Mouse (Mus musculus) frontal cortex, adult (tissue): ENCODE results near the gene Qpctl.
A peak's percentile ranks its signal among the peaks of the same experiment; 100 is the strongest.
"Not testable (repeated sequence)": the region's sequence is repeated elsewhere in the genome, so short reads cannot be mapped to it uniquely, and the experiment has no call there.

Experiments used
- ATAC-seq: cut with Nextera tagmentation; 2 replicates; pipeline ENCODE4 v1.9.2; 2017; ENCODE audit warnings: mild to moderate bottlenecking, moderate library complexity, mixed read lengths; ENCODE audit not compliant: low TSS enrichment

Gene Qpctl

DNA sequence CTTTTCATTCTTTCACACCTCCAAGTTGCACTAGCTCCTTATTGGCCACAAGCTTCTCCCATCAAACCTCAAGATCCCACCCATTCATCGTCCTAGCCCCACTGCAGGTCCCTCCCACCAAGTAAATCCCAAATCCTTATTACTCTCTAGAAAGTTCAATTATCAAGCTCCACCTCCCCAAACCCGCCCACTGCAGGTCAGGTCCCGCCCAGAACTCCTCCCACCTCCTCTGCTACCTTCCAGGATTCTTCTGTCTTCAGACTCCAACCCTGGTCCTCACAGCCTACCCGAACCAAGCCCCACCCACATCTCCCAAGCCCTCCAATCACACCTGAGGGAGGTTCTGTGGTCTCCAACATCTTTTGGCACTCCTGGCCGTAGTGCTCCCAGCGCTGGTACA, 15.1 kb upstream of the Qpctl start:
- no peak for ATAC-seq

DNA sequence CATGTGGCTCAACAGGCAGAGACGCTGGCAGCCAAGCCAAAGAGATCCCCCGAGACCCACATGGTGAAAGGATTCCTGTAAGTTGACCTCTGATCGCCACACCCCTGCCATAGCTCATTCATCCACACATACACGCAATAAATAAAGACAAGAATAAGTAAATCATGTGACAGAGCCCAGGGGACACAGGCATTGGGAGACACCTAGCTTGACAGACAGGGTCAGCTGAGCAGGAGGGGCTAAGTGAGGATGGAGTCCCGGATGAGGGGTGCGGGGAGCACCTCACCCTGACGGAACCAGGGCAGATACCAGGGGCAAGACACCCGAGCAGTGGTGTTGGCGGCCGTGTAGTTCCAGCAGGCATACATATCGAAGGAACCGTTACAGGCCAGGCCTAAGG, 14.7 kb upstream of the Qpctl start:
- ATAC-seq: no peak

DNA sequence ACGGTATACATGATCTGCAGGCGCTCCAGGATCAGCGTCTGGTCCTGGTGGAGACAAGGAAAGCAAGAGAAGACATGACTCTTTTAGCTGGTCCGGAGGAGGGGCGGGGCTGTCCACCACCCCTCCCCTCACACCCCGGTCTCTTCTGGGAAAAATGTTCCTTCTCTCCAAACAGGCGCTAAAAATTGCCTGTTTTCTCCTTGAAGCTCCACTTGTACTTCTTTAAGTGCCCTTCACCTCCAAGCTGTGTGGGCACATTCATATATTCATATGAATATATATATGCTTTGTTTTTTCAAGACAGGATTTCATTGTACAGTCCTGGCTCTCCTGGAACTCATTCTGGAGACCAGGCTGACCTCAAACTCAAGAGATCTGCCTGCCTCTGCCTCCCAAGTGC, 13.8 kb upstream of the Qpctl start:
- ATAC-seq: no peak

DNA sequence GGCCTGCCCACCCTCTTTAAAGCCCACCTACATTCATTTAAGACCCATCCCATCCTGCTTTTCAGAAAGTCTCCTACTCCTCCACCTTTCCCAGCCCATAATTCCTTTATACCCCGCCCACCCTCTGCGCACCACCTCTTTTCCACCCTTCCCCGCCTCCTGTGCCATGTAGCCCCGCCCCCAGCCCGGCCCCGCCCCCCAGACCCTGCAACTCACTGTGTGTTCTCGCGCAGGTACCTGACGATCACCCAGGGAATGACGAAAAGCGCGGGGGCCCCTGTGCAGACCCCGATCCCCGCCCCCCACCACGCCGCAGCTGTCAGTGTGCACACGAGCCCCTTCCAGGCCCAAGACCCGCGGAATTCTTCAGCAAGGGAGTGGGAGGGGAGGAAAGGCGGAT, 11.0 kb upstream of the Qpctl start:
- no peak for ATAC-seq

DNA sequence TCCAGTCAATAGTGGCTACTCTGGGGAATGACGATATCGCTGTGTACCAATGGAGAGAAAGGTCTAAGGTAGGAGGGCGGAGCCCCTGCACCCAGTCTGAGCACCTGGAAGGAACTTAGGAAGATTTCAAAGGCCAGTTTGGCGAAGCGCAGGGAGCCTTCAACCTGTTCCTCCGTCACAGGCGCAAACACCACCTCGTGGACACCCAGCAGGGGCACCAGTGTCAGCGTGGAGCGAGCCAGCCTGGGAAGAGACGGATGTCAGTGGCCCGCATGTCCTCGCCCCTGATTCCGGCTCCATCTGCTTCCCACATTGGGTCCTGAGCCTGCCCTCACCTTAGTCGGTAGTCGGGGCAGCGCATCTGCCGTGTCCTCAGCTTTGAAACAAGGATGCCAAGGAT, 10.3 kb upstream of the Qpctl start:
- no peak for ATAC-seq

DNA sequence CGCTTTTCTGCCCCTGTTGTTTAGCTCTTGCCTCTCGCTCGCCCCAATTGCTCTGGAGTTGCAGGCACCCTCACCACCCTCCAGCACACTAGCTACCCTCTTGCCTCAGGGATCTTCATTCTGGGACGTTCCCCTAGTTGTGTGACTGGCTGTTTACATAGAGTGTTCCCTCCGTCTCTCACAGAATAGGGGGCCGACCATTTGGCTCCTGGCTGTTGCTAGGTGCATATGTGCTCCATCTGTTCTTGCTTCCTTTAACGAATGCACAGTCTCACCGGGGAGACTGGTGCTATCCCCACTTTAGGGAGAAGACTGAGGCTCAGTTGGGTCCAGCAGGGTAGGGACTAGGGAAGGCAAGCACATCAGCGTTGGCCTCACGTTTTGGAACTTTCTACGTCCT, 9.5 kb upstream of the Qpctl start:
- no peak for ATAC-seq

DNA sequence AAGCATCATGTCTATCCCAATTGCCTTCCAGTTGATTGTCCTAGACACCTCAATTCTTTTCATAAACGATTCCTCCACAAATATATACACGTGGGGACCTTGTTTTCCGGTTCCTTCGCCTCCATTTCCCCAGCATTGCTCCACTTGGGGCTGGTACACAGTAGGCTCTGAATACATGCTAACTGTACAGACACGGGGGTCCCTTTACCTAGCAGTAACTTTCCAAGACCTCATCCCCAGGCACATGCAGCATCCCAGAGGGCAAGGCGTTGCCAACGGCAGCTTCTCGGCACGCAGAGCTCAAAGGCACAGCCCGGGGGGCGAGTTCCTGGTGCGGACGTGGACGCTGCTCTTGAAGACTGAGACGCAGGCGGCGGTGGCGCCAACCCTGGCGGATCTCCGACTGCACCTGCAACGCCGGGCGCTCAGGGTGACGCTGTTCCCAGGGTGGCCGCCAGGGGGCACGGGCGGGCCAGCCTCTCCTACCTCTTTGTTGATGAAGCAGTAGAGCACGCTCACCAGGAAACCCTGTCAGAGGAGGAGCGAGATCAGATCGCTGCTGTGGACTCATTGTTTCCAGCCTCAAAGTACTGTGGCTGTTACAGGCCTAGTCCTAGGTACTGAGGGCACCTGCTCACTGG, 8.2 kb upstream of the Qpctl start:
- ATAC-seq: peak; percentile 81

DNA sequence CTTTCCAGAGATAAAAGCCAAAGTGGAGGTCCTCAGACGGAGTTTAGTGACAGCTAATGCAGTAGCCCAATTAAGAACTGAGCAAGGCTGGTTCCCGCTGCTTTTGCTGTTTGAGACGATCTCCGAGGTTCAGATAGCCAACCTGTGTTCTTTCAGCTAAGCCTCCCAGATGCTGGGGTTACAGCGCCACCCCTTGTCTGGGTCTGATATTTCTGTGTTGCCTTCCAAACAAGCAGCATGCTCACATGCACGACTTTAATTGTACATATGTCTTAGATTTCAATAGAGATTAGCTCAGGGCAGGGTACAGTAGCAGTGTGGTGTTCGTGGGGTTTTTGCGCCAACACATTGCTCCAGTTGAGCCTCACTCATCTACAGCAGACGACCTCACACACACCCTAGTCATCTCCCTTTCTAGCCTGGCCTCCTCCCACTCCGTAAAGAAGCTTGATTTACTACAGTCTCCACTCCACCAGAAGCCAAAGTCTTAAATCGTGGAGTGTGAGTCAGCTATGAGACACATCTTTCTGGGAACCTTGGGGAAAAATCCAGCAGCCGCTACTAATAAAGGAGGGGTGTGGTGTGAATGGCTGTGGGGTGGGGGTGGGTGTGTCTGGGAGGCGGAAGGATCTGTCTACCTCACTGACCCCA, 6.9 kb upstream of the Qpctl start:
- ATAC-seq: peak; percentile 53; the same call in 1 of the 2 replicates

DNA sequence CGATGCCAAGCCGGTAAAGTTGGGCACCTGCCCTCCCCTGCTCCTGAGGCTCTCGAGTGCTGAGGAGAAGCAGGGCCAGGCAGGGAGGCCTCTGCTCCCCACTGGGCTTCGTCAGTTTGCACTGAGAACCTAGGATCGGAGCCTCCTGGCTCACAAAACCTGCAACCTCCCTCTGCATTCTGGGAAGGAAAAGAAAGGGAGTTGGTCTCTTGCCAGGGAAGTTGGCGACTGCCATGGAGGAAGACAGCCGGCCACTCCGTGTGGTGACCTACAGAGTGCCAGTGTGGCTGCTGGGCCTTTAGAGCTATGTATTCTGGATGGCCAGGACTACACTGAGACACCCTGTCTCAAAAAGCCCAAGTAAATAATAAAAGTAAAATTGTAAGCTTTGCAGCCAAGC, 5.7 kb upstream of the Qpctl start:
- ATAC-seq: no peak

DNA sequence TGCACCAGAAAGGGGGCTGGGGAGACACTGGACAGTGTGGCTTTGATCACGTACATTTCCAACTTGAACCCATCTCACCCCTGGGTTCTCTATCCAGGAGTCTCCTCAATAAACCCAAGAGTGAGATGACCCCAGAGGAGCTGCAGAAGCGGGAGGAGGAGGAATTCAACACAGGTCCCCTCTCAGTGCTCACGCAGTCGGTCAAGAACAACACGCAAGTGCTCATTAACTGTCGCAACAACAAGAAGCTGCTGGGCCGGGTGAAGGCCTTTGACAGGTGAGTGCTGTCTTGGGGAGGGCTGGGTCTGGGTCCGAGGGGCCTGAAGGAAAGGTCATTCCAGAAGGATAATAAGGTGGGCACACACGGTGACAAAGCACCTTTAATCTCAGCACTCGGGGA, 2.0 kb upstream of the Qpctl start:
- ATAC-seq: not testable (repeated sequence)

DNA sequence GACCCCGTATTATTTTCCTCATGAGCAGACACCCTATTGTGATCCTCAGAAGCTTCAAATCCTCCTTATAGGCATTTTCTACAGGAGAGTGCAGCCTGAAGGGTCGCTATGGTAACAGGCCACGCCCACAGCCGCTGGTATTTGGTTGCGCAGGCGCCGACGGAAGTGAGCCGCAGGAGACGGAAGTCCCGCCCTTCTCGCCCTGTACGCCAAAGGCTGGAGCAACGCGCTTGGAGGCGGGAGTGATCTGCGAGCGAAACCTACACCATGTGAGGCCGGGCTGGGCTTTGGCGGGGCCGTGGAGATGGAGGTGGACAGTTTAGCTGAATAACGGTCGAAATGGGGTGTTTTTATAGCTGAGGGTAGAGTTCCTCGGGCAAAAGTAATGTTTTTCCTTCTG, 535 bp upstream of the Qpctl start, which contains the start of gene Snrpd2:
TSS of gene Snrpd2 (plus strand) at position 97 of the 400 bp plus-strand sequence.
- peak; percentile 80 for ATAC-seq

DNA sequence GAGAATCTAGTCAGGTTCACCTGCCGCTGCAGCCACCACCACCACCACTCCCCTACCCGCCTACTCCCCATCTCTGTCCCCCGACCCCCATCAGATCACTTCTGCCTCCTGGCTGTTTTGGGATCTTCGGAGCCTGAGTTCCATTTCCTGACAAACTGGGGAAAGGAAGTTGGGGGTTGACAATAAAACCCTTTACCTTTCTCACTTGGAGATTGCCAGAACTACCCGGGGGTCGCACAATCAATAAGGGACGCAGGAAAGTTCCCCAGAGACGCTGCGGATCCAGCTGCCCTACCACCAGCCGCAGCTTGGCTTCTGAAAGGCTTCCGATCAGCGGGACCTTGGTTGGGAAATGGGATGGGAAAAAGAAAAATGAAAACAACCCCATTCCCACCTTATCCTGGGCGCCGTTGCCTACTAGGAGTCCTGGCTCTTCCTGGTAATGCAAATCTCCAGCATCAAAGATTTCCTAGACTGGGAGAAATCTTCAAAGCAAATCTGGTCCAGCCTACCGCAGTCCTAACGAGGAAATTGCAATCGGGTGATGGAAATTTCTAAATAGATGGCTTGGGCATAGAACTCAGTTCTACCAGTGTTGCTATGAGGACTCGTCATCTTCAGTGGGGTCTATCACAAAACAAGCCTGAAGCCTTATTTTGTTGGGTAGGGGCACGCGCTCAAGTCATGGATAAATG, 764 bp downstream of the Qpctl start:
- no peak for ATAC-seq

DNA sequence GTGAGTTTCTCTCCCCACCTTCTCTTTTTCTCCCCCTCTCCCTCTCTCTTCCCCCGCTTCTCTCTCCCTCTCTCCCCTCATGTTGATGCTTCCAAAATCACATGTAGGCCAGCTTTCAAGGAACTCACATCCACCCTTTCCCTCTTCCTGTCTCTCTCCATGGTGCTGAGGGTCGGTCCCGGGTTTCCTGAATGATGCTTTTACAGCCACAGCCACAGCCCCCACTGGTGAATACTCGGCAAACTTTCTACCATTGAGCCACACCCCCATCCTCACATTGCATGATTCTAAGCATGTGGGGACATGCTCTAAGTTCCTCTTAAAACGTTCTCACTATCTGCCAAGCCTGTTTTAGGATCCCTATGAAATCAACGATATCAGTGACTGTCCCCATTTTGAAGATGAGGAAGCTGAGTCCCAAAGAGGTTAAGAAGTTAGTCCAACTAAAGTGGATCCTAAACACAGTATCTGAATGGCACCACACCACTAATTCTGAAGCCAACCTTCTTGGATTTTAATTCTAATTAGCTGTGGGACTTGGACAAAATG, 1.5 kb downstream of the Qpctl start:
- no peak for ATAC-seq

DNA sequence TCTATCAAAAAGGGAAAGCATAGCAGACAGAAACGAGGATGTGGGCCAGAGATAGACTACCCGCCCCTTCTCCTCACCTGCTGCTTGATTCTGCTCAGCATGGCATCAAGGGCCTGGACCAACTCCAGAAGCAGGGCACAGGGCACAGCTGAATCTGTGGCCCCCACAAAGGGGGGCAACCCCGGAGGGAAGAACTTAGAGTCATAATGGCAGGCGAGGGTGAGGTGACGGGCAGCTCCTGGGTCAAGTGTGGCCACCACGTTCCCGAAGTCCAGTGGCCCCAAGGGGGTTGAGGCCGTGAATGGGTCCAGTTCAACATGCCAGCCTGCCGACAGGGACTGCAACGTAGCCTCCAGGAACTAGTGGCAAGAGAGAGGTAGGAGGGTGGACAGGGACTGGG, 2.3 kb downstream of the Qpctl start:
- ATAC-seq: no peak

DNA sequence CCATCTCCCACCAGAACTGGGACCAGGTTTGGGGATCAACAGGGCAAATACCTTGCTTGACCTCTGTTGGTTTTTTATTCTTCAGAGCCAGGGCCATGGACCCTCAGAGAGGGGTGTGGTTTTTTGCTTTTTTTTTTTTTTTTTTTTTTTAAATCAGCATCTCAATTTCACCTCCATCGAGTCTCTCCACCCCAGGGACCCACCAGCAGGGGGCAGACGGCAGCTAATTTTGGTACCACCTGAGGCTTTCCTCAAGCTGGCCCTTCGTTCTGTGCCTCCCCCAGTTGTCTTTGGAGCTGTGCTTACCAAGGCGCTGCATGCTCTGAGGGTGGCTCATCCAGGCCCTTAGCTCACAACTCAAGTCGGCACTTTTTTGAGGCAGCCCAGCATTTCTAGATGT, 11.7 kb downstream of the Qpctl start:
- ATAC-seq: no peak

DNA sequence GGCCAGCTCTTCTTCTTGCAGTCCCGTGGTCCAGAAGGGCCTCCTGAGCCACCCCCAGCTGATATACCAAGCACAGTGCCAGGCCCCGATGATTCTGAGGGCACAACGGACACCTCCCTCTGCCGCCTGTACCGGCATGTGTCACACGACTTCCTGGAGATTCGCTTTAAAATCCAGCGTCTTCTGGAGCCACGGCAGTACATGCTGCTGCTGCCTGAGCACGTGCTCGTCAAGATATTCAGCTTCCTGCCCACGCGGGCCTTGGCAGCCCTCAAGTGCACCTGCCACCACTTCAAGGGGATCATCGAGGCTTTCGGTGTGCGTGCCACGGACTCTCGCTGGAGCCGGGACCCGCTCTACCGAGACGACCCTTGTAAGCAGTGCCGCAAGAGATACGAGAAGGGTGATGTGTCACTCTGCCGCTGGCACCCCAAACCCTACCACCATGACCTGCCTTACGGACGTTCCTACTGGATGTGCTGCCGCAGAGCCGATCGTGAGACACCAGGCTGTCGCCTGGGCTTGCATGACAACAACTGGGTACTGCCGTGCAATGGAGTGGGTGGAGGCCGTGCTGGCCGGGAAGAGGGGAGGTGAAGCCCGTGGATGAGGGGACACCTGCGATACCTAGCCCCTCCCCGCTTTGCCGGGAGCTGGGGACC, 12.3 kb downstream of the Qpctl start:
- peak; percentile 59 for ATAC-seq

DNA sequence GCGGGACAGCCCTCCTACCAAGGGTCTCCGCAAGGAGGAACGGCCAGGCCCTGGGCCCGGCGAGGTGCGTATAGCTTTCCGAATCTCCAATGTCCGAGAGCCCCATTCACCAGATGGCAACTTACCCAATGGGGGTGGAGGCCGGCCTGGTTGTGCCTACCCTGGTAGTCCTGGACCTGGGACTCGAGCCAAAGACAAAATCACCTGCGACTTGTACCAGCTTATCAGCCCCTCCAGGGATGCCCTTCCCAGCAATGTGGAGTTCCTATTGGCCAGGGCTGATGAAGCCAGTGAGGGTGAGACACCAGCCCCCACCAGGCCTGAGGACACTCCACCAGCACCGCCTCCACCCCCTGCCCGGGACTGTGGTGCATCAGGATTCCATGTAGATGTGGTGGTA, 12.9 kb downstream of the Qpctl start:
- no peak; the same call in 1 of the 2 replicates for ATAC-seq

DNA sequence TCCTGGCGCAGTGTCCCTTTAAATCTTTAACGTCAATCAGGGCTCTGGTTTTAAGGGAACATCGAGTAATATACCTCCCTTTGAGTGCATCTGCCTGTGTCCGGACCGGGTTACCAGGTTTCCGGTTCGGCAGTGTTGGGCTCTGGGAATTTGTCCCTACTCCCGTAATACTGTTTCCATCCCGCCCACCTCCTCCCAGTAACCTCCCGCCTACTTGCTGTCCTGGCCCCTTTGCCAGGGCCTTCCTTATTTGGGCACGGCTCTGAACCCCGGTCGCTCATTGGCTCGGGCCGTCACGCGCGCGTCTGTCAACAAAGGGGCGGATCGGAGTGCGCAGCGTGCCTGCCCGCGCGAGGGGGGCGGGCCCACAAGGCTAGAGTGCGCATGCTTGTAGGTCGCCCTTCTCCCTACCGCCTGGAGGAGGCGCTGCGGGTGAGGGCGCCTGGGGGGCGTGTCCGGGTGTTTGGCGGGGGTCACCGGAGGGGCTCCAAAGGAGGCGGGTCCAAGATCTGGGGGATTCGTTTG, 17.7 kb downstream of the Qpctl start:
- peak; percentile 97 for ATAC-seq

DNA sequence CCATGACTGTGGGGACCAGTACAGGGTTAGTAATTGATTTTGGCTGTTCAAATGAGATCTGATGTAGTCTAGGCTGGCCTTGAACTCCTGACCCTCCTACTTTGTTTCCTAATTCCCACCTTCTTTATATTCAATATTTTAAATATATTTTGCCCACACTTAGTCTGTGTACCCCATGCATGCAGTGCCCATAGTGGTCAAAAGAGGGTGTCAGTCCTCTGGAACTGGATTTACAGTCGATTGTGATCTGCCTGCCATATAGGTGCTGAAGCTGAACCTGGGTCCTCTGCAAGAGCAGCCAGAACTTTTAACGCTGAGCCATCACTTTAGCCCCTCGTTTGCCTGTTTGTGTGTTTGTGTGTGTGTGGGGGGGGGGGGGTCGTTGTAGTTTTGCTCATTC, 18.4 kb downstream of the Qpctl start:
- ATAC-seq: no peak

DNA sequence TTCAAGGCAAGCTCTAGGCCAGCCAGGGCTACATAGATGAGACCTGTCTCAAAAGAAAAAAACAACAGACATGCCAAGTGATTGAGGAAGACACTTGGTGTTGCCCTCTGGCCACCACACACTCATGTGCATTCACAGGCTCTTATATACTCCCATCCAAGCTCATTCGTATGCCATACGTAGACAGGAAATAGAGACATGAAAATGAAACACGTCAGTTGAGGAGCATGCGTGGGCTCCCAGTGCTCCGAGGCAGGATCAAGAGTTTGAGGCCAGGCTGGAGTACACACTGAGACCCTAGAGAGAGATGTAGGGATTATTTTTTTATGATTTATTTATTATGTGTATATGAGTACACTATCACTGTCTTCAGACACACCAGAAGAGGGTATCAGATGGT, 19.7 kb downstream of the Qpctl start:
- ATAC-seq: no peak

DNA sequence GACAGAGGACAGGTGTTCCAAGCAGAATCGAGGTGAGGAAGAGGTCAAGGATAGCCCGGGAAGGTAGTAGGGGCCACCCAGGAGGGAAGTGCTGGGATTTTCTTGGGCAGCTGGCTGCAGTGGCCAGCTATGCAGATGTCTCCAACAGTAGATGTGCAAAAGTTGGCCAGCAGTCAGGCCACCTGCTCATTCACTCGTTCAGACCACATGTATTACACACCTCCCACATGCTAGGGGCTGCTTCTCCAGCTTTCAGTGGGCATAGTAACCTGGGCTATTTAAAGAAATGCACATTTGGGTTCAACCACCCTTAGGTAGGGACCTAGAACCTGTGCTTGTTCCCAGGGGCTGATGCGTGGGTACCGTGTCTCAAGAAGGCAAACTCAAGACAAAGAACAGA, 21.3 kb downstream of the Qpctl start:
- no peak for ATAC-seq

DNA sequence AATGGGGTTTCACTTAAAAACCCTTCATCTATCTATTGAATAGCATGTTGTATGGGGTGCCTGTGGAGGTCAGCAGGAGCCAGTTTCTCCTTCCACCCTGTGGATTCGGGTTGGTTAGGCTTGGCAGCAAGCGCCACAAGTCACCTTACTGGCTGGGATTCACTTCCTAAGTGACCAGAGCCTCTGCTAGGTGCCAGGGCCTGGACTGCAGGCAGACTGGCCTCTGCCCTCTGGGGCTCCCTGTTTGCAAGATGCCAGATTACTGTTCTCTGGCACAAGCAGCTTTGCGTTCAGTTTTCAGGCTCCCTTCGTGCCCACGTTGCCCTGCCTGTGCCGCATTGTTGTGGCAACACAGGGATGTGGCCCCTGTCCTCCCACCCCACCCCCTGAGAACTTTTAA, 24.4 kb downstream of the Qpctl start:
- ATAC-seq: no peak
